Mouse (Mus musculus) hematopoietic stem cell, adult 5-6 weeks (primary cell): ENCODE measurements at regions not wholly inside any gene's neighbourhood (a gene's known extent, or its start where the extent isn't known, plus 50 kb on each side); places are given as distances from the start of the nearest gene placed in this dataset.

Experiments used
- ATAC-seq, 2 experiments: fragments of 125-278 bp in 1 of 2; replicated peaks in 1 of 2; 2 replicates each; pipeline ENCODE4 v1.8.0; 2016 to 2017; ENCODE audit warnings: inconsistent platforms in 2 of 2, mild to moderate bottlenecking in 2 of 2, moderate number of reproducible peaks in 2 of 2, low read depth in 1 of 2, moderate TSS enrichment in 1 of 2; ENCODE audit not compliant: low FRiP score in 2 of 2, poor library complexity in 2 of 2, severe bottlenecking in 2 of 2, insufficient read depth in 1 of 2, low TSS enrichment in 1 of 2

GRCm38 (mm10) chr10:126664408-126665083 is 236.6 kb downstream of the Atp23 start:
- no peak for ATAC-seq

- ATAC-seq: no peak
These were observed 237.6 kb downstream of the Atp23 start for GRCm38 (mm10) chr10:126663461-126664013.

- ATAC-seq: no peak
These were observed 238.4 kb downstream of the Atp23 start for GRCm38 (mm10) chr10:126662765-126663164.

- ATAC-seq: no peak
These were observed 240.0 kb downstream of the Atp23 start for GRCm38 (mm10) chr10:126661095-126661615.

GRCm38 (mm10) chr10:126660024-126660423 is 241.1 kb downstream of the Atp23 start:
- no peak for ATAC-seq

GRCm38 (mm10) chr10:126652693-126653092 is 248.5 kb downstream of the Atp23 start:
- ATAC-seq: no peak

GRCm38 (mm10) chr10:126646587-126646986 is 254.6 kb downstream of the Atp23 start:
- no peak for ATAC-seq

- no peak for ATAC-seq
These were observed 259.3 kb downstream of the Atp23 start for GRCm38 (mm10) chr10:126641792-126642289.

- no peak for ATAC-seq
These were observed 266.4 kb downstream of the Atp23 start for GRCm38 (mm10) chr10:126634731-126635130.

GRCm38 (mm10) chr10:126628057-126628456 is 273.1 kb downstream of the Atp23 start:
- no peak for ATAC-seq

- peak; percentile 76 to 82; a peak in 3 of 4 replicates for ATAC-seq
These were observed 275.7 kb downstream of the Atp23 start for GRCm38 (mm10) chr10:126625466-126625865.

- no peak for ATAC-seq
These were observed 280.4 kb downstream of the Atp23 start for GRCm38 (mm10) chr10:126620802-126621201.

- no peak for ATAC-seq
These were observed 281.2 kb downstream of the Atp23 start for GRCm38 (mm10) chr10:126619970-126620369.

GRCm38 (mm10) chr10:126612226-126612625 is 288.9 kb downstream of the Atp23 start:
- ATAC-seq: no peak

GRCm38 (mm10) chr10:126610506-126610905 is 290.6 kb downstream of the Atp23 start:
- ATAC-seq: no peak

GRCm38 (mm10) chr10:126599686-126600085 is 301.5 kb downstream of the Atp23 start:
- no peak for ATAC-seq

GRCm38 (mm10) chr10:126568155-126568554 is 333.0 kb downstream of the Atp23 start:
- ATAC-seq: no peak

- no peak for ATAC-seq
These were observed 335.8 kb downstream of the Atp23 start for GRCm38 (mm10) chr10:126565326-126565725.

GRCm38 (mm10) chr10:126555080-126555479 is 346.1 kb downstream of the Atp23 start:
- ATAC-seq: no peak
